23 mouse cellular contexts compared by ENCODE assay signal in the genomic region with DNA sequence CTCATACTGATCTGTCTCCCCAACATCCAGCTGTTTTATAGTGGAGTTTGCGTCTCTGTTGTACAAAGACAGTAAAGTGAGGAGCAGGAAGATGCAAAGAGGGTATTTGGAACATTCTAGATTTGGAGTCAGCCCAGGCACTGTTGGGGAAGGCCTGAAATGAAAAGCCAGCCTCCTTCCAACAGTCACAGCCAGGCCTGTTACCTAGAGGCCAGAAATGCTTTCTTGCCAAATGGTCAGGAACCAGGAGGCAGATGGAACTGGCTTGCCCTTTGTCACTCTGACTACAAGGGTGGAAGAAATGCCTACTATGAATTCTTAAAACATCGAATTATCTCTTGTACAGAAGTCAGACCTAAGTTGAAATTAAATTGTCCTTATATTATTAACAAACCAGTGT. TPM values are rescaled to one million over a fixed set of nuclear protein-coding genes. Genes with fewer than 3 reads are reported as not detected.
DNase-seq lines count a peak whose midpoint lies in the region; ATAC-seq and TF ChIP-seq lines count a peak whose summit lies in the region.
"Had no signal": no experiment of that assay in that cellular context is flagged by ENCODE, and none has a peak within 500 bp of the region (broad histone marks: within the 10 kb centered on the region; RNA-seq: fewer than 3 reads in every experiment).

No protein-coding gene starts in this region.

- TF ChIP-seq CTCF in ES-Bruce4 (IDR thresholded peaks at IDR 0.05; ENCODE audit: low read depth, low read length): no peak

- TF ChIP-seq EP300 in ES-Bruce4 (IDR thresholded peaks at IDR 0.05; ENCODE audit: insufficient read depth, low read depth, low read length): no peak

- no peak overlapping the region for H3K4me3 ChIP-seq in ES-Bruce4 (ENCODE audit: low read depth, low read length)
- H3K4me3 ChIP-seq: embryonic facial prominence, embryonic 13.5 days; heart, embryonic 10.5 days; hindbrain, embryonic 12.5 days had no signal

- no peaks in the 10 kb centered on the region for H3K4me1 ChIP-seq in ES-Bruce4 (ENCODE audit: control insufficient read depth, insufficient read depth, low read length)
- H3K4me1 ChIP-seq: embryonic facial prominence, embryonic 13.5 days; heart, embryonic 10.5 days; hindbrain, embryonic 12.5 days had no signal

- peak; percentile 51 for DNase-seq in cerebellum, adult 11-12 months
- peak; percentile 59 for DNase-seq in cerebellum, adult 9-11 months
- DNase-seq in right cerebral cortex, postnatal 36 days (ENCODE audit: low spot score in 2 of 2): no peak
- no peak for DNase-seq in adrenal gland, postnatal 36 days
- no peak for DNase-seq in thymus, adult 18-20 months
- DNase-seq: adrenal gland, postnatal 14 days; gastrocnemius, postnatal 36 days; heart, adult 11 months; heart, postnatal 10 days; heart, postnatal 4 days had no signal

- H3K27ac ChIP-seq in ES-Bruce4 (ENCODE audit: insufficient read depth, low read length): 0 out of 2 replicates have a peak overlapping the region, but pooled peaks have one; percentile 4
- H3K27ac ChIP-seq: embryonic facial prominence, embryonic 13.5 days; heart, embryonic 10.5 days; hindbrain, embryonic 12.5 days had no signal

- peaks cover 16% of the 10 kb centered on the region; the same call in 1 of the 2 replicates for H3K36me3 ChIP-seq in ES-Bruce4 (ENCODE audit: control insufficient read depth, insufficient read depth, low read length, poor library complexity, severe bottlenecking)
- H3K36me3 ChIP-seq: embryonic facial prominence, embryonic 13.5 days; heart, embryonic 10.5 days had no signal

- H3K9ac ChIP-seq in ES-Bruce4 (ENCODE audit: low read depth, poor library complexity, severe bottlenecking): no peak overlapping the region
- H3K9ac ChIP-seq: embryonic facial prominence, embryonic 13.5 days; hindbrain, embryonic 12.5 days had no signal

- no peak for TF ChIP-seq POLR2A in ES-Bruce4 (IDR thresholded peaks at IDR 0.05; ENCODE audit: insufficient read depth, low read length)

- ATAC-seq in erythroblast, adult 5-6 weeks (replicated peaks; ENCODE audit: low FRiP score, poor library complexity, severe bottlenecking): peak; percentile 17; the same call in 1 of the 2 replicates
- ATAC-seq: activated CD4-positive, CD25-positive, alpha-beta regulatory T cell, adult 4 months; forebrain, embryonic 14.5 days; hindbrain, embryonic 16.5 days; inflammation-experienced regulatory T-cells, adult 6 months; intestine, postnatal 0 days; Patski had no signal

- no peaks in the 10 kb centered on the region for H3K27me3 ChIP-seq in ES-Bruce4 (ENCODE audit: control insufficient read depth, insufficient read depth, low read length, poor library complexity, severe bottlenecking)
- H3K27me3 ChIP-seq: embryonic facial prominence, embryonic 13.5 days; hindbrain, embryonic 12.5 days; Patski had no signal

- H3K9me3 ChIP-seq in ES-Bruce4 (replicated peaks; ENCODE audit: control insufficient read depth, insufficient read depth, low read length, poor library complexity, severe bottlenecking): no peaks in the 10 kb centered on the region
- H3K9me3 ChIP-seq: embryonic facial prominence, embryonic 13.5 days; heart, embryonic 10.5 days; hindbrain, embryonic 12.5 days had no signal

RNA-seq across cellular contexts. Expression of a gene that starts 9.0 kb away (rescaled TPM):
- polyA plus RNA-seq in ES-Bruce4 (2011; ENCODE audit: insufficient read depth, insufficient read length, low read depth, missing spikeins): 0.90 and 1.3 TPM in 2 replicates
- 0.84 TPM in 1 of 2 replicates, not detected in the other for total RNA-seq in erythroblast, adult 5-6 weeks (2015; ENCODE audit: low replicate concordance)
- 0.26 and 2.9 TPM in 2 replicates for total RNA-seq in erythroblast, adult 5-6 weeks (2017; ENCODE audit: low replicate concordance)
- total RNA-seq in adrenal gland, postnatal 36 days (2021): under 1 TPM; 0.40 to 0.59 TPM
- total RNA-seq: adrenal gland, adult 18-20 months; gastrocnemius, postnatal 36 days had no signal
- polyA plus RNA-seq: C2C12 had no signal

RNA-seq across cellular contexts. Expression of a gene that starts 12.5 kb away (rescaled TPM):
- polyA plus RNA-seq in ES-Bruce4 (2011; ENCODE audit: insufficient read depth, insufficient read length, low read depth, missing spikeins): 49.6 and 52.7 TPM in 2 replicates
- total RNA-seq in erythroblast, adult 5-6 weeks (2015; ENCODE audit: low replicate concordance): 0.42 and 3.1 TPM in 2 replicates
- 1.7 and 9.2 TPM in 2 replicates for total RNA-seq in erythroblast, adult 5-6 weeks (2017; ENCODE audit: low replicate concordance)
- 10 to 100 TPM; 38.9 to 39.5 TPM for total RNA-seq in adrenal gland, postnatal 36 days (2021)

RNA-seq across cellular contexts. Expression of a gene that starts 30.3 kb away (rescaled TPM):
- 350 and 361 TPM in 2 replicates for polyA plus RNA-seq in ES-Bruce4 (2011; ENCODE audit: insufficient read depth, insufficient read length, low read depth, missing spikeins)
- 1,353 and 1,373 TPM in 2 replicates for total RNA-seq in erythroblast, adult 5-6 weeks (2015; ENCODE audit: low replicate concordance)
- 1,538 and 2,743 TPM in 2 replicates for total RNA-seq in erythroblast, adult 5-6 weeks (2017; ENCODE audit: low replicate concordance)
- total RNA-seq in adrenal gland, postnatal 36 days (2021): 10 to 100 TPM; 76.0 to 89.5 TPM

Comparison
In these comparisons a context has a peak if more than half of its experiments do, and no peak if none do; other contexts are left out.
1. DNase-seq: peak in cerebellum, adult 11-12 months (single experiment) and cerebellum, adult 9-11 months (single experiment); none in right cerebral cortex, postnatal 36 days (0 of 2), adrenal gland, postnatal 36 days (0 of 2) and thymus, adult 18-20 months (0 of 2).
2. RNA of a gene that starts 30.3 kb away (total RNA-seq): 1,353 to 2,743 TPM in erythroblast, adult 5-6 weeks; 76.0 to 89.5 TPM in adrenal gland, postnatal 36 days; every median in the first group is over 10 times any median in the second.